Mouse (Mus musculus) right cerebral cortex, postnatal 25 days (tissue): ENCODE data around the gene Serpina11.

Experiments used
- DNase-seq: peaks from one replicate; pipeline ENCODE4 v3.0.0; 2022

The Serpina11 gene

DNA sequence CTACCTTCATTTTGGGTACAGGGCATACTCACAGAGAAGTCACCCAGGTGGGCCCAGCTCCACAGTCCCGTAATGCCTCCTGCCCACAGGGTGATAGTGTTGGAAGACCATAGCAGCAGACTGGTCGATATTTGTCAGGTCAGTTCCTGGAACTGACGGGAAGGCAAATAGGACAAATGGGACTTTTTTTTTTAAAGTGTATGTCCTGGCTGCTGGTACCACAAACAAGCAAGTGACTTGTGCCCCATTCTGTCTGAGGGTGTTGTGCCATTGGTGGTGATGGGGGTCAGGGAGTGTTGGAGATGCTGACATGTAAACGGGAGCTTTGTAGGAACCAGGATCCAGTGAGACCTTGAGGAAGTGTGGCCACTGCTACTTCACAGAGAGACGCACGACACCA is at the start of gene Serpina11:
Gene Serpina11, minus strand, starts transcription at position 101 of the 400 bp plus-strand sequence.
- DNase-seq, result no peak

DNA sequence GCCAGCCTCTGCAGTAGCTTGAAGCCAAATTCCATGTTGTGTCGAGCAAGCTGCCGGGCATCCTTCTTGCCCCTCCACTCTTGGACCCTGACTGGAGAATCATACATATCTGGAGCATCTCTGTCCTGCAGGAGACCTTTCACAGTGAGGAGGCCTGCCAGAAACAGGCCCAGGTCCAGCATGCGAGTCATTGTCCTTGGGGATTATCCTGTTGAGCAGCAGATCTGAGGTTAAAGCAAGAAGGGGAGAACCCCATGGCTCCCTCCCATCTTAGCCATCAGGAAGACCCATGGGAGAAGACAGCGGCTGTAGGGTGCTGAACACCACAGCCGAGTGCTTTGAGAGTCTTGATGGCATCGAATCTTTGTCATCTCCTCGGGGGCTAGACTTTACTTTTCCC is 48.4 kb upstream of the Serpina11 start:
- no peak for DNase-seq

DNA sequence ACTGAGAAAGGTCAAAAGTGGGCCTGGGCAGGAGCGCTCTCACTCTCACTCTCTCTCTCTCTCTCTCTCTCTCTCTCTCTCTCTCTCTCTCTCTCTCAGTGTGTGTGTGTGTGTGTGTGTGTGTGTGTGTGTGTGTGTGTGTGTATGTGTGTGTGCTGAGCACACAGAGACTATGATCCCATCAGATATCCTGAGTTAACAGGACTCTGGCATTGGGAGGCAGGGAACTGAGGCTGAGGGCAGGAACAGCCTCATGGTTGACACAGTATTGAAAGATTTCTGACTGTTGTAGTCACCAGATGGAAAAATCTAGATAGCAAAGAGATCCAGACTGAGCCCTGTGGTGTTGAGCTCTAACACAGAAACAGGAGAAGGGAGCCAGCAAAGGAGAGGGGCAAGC is 44.0 kb upstream of the Serpina11 start:
- DNase-seq, result no peak

DNA sequence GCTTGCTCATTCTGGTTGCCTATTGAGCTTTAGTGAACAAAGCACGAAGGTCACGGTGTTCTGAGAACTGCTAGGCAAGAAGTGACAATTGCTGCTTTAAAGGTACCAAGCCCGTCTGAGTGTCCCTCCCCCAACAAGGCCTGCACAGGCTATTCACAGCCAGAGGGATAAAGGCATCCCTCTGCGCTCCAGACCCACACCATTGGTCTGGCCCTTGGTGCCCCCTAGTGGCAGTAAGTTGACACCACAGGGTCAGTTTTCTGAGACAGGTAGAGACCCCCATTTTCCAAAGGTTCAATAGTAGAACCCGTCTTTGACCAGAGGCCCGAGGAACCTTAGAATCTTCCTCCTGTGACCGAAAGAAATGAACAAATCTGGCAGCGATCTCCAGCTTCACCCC is 40.2 kb upstream of the Serpina11 start:
- no peak for DNase-seq

DNA sequence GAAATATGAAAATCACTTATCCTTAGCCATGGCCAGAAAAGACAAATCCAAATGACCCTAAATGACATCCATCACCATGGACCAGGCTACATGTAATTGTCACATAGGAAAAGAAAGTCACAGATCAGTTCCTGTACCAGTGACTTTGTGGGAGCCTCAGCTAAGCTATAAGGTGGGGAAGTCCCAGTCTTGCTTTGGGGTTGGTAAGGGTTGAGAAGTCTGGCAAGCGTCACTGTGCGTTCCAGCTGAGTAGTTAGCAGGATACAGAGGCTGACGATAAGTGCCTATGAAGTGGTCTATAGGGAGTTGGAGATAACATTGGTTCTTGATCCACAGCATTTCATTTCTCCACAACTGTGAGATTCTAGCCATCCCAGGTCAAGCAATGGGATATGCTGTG is 25.5 kb upstream of the Serpina11 start:
- no peak for DNase-seq

DNA sequence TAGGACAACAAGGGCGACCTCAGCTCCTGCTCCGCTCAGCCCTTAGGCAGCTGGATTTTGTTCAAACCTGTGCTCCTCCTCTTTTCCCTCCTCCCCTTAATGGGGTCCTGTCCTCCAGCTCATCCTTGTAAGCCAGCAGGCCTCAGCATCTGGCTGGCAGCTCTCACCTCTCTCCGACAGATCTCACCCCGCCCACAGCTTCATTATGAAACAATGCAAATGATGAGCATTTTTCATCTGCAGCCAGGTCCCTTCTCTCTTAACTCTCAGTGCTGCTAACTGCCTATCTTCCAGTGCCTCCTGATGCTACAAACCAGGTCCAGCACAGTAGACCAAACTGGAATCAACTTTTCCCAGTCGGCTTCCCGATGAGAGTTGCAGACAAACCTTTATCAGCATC is 23.9 kb upstream of the Serpina11 start, which contains the start of gene Serpina9:
Gene Serpina9, minus strand, starts transcription at position 136 of the 400 bp plus-strand sequence.
- no peak for DNase-seq

DNA sequence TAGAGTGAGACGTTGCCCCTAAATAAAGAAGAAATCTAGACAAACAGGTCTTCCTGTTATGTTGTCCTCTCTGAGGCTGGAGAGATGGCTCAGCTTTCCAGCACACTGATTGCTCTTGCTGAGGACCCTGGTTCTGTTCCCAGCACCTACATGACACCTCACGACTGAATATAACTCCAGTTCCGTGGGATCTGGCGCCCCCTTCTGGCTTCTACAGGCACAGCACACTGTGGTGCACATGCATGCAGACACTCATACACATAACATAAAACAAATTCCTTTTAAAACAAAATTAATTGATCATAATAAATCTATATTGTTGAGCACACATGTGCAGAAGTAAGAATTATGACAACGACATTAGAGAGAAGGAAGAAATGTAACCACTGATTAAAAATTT is 14.9 kb upstream of the Serpina11 start:
- no peak for DNase-seq

DNA sequence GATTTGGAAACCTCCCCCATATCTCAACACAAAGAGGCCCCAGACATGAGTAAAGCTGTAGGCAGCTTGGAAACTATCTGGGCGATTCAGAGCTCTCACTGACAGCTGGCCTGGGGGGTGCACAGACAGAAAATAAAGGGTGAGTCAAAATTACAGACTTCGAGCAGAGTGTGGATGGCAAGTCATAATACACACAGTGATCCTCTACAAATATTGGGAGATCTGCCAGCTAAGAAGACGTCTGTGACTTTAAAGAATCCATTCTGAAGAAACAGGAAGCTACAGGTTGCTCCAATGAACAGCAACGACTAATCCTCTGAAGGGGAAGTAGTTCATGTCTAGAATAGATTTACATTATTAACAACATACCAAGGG is 13.5 kb upstream of the Serpina11 start:
- no peak for DNase-seq

DNA sequence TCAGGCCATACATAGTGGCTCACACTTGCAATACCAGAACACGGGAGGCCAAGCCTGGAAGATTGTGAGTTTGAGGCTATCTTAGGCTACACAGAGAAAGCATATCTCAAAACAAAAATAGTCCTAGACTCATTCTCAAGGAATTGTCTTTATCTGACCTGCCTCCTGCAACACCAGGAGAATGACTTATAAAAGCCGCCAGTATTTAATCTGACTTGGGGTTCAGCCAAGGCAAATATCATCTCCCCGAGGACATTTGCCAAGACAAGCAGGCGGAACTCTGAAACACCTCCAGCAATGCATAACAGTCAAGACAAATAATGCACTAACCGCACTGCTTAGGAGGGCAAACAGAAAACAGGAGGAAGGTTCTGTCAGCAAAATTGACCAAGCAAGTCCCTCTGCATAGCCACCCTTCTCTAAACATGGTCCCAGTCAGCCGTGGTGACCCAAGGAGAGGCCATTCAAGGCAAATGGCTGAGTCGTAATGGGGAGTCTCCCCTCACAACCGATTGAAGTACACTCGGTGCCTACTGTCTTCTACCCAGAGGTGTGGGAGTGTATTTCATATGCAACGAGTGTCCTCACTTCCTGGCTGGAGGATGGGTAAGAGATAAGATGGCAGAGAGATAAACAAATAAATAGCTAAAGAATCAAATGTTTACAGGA is 12.9 kb upstream of the Serpina11 start:
- no peak for DNase-seq

DNA sequence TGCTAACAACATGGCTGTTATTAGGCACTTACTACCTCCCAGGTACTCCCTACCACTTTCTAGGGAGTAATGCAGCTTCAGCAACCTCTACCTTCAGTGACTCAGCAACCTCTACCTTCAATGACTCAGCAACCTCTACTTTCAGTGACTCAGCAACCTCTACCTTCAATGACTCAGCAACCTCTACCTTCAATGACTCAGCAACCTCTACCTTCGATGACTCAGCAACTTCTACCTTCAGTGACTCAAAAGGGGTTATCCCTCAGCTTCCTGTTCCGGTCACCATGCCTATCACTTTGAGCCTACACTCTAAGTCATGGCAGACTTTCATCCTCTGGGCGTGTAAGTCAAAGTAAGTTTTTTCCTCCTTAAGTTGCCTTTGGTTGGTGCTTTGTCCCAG is 10.8 kb upstream of the Serpina11 start:
- DNase-seq, result no peak

DNA sequence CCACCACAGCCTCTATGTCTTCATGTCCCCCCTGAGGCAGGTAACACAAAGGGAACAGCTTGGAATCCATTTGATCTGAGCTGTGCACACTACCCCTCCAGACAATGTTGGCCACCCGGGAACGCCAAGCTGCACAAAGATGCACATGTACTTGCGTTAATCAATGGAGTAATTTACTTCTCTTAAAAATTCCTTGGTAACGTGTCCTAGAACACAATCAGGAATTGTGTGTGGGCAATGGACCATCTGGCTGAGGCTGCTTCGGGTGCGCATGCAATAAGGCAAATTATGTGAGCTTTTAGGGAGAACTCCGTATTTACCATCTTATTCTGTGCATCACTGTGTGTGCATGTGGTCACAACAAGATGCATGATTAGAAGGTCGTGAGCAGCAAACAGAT is 9.9 kb upstream of the Serpina11 start:
- DNase-seq, result no peak

DNA sequence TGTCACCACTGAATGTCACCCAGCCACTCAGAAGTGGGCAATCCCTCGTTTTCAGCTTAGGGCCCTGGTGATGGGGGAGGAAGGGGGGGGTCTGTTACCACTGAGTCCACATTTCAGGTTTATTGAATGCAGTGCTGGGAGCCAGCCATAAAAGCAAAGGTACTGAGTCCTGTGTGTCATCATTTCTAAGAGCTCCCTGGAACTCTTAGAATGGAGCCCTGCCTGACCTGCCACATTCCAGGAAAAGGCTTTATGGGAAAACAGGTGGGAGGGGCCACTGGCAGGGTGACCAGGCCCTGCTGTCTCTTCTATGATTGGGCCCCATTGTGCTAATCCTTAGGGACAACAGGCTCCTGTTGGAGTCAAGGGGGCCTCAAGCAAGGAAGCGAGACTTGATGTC is 6.8 kb upstream of the Serpina11 start:
- DNase-seq, result no peak

DNA sequence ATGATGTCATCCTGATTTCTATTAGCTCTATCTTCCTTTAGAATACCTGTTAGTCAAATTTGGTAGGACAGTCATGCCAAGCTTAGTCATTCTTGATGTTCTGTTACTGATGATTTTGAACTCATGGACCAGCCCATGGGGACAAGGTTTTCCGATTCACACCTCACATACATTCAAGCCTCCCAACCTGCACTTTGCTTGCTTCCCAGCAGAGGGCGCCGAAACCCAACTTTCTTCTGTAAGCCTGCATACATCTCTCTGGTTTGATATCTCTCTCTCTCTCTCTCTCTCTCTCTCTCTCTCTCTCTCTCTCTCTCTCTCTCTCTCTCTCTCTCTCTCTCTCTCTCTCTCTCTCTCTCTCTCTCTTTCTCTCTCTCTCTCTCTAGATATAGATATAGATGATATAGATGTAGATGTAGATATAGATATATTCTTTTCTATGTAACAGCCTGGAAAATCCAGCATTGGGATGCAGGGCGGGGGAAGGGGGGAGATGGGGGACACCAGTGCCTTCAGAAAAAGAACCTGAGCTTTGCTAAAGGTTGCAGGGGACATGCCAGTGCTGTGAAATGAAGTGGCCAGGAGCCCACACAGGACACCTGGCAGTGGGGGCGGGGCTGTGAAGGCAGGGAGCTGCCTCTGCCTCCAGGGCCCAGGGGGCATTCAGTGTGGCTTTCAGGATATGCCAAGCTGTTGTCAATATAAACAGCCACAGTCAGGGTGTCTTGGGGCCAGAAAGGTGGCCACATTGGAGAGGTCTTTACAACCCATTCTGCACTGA is 5.7 kb upstream of the Serpina11 start:
- peak; percentile 71 for DNase-seq

DNA sequence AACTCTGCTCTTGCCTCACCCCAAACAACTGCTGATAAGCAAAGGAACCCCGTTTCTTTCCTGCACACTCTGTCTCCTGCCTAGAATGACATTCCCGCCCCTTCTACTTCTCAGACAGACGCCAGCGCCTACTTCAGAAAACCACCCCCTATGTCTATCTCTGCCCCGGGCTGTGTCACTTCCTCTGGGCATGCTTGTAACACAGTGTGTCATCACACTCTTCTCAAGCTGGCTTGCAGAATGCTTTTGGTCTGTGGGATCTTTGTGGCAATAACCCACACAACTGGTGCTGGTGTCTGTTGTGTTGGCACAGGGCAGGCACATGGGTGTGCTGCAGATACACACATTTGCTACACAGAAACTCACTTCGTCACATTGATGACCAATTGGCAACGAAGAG is 3.2 kb upstream of the Serpina11 start:
- no peak for DNase-seq

DNA sequence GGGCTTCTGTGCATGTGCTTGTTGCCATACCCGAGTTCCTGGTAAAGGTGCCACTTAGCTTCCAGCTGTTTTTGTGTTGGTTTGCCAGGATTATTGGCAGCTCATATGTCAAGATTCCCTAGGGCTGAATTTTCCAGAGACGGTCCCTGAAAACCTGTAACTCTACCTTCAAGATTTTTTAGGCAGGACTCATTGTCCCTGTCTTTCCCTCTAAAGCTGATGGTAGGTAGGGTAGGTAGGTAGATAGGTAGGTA is 316 bp downstream of the Serpina11 start:
- no peak for DNase-seq

DNA sequence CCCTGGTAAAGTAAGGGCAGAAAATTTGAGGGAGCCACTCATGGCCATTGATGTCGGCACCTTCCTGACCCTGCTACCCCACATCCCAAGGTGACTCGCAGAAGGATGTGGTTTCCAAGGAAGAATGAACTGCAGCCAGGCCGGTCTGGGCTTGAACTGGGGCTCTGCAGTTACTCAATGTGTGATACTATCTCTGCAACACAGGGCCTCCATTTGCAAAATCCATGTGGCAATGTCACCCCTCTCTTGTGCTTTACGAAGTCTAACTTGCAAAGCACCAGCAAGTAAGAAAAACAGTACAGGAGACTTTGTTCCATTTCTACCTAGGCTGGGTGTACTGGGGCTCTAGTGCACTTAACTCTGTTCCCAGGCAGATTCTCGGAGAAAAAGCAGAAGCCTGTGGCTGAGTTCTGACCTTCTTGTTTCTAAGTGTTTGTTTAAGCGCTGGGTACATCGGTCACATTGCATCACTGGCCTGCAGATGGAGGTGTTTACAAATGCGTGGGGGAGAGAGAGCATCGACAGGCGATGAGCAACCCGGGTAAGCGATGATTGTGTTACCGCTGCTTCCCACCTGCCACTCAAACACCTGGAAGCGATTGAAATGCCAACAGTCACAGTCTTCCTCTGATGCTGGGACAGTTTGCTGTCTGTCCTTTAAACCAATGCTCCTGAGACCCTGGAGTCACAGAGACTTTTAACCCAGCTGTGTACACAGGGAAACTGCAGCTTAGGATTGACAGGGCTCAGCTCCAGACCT is 823 bp downstream of the Serpina11 start:
- no peak for DNase-seq

DNA sequence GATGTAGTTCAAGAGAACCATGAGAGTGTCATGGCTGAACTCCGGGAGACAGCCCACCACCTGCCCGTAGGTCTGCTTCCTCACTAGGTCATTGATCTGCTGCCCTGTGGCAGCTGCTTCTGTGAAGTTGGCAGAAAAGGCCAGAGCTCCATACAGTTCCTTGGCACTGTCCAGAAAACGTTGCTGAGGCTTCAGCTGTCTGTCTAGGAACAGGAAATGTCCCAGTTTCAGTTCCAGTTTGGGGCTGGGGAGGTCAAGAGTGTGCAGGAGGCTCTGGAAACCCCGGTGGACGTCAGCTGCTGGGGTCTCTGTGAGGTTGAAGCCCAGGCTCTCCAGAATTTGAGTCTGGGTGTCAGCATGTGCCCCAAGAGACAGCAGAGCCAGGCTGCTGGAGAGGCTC is 3.9 kb downstream of the Serpina11 start:
- DNase-seq, result no peak

DNA sequence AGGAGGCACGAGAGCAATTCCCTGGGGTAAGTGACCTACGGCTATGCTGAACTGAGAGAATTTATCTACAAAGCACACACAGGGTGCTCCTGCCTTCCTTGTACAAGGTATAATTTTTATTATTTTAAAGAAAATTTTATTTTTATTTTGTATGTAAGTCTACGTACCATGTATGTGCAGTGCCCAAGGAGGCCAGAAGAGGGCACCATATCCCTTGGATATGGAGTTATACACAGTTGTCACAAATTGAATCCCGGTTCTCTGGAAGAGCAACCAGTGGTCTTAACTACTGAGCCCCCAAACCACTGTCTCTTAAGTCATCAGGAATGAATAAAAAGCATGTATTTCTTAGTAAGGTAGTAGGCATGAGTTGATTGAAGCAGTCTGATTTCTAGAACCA is 4.8 kb downstream of the Serpina11 start:
- DNase-seq, result no peak

DNA sequence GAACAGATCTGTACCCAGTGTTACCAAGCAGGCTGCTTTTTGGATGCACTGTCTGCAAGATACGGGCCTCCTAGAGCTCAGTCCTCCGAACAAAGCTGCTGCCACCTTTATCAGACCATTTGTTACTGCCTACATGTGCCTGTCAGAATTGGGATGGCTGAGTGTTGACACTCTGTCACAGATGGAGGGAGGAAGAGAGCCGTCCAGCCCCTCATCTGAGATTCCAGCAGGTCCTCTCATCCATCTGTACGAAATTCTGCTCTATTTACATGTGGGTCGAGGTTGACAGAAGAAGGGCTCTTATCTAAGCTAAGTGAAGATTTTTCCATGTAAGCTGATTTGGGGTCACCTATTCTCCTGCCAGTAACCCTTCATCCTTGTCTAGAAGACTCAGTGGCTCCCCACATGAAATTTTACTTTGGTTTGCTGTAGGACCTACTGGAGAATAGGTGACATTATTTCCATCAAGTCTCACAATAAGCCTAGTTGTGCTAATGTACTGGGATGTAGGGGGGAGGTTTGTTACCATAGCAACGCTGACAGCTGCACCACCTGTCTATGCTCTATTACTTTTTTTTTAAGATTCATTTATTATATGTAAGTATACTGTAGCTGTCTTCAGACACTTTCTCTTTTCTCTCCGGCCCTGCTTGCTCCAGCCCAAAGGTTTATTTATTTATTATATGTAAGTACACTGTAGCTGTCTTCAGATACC is 8.0 kb downstream of the Serpina11 start:
- no peak for DNase-seq

DNA sequence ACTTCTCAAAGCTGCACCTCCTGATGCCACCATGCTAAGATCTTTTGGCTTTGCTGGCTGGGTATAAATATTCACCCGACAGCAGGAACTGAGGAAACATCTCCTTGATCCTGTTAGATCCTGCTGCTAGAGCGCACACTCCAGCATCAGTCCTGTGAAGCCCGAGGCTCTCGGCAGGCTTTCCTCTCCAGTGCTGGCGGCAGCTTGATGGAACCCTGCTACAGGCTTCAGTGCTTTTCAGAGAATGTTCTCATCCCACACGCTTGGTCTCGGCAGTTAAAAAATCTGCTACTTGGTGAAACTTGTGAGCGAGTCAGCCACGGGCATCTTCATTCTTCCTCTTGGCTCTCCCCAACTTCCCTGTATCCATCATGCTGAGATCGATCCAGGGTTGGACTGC is 11.5 kb downstream of the Serpina11 start:
- no peak for DNase-seq

DNA sequence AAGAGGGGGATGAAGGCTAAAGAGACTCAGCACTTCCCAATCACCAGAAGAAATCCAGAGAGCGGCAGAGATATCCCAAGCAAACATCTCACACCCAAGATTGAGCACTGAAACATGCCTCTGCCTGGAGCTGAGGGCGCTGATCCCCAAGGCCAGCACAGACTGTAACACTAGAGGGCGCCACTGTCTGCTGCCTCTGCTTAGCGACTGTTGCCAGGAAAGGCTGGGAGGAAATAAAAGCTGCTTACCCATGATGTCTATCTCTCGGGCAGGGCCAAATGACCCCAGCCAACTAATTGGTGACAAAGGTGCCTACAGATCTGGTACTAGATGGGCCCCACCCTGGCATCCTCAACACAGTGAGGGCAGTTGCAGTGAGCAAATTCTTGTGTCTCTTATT is 11.9 kb downstream of the Serpina11 start:
- DNase-seq, result no peak

DNA sequence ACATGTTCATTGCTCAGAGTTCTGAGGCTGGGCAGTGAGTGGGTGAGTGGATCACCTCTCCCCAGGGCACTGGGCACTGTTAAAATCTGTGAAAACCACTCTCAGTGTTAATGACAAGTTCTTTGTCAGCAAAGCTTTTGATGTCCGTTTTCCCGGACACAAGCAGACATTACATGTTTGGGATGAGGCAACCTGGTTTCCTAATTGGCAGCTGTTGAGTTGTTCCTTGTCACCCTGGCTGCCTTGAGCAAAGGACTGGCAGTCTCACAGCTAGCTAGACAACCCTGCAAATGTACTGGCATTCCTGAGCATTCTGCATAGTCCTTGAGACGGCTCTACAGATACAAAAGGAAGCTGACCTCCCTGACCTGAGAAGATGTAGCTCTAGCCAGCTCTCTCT is 12.7 kb downstream of the Serpina11 start:
- DNase-seq, result no peak

DNA sequence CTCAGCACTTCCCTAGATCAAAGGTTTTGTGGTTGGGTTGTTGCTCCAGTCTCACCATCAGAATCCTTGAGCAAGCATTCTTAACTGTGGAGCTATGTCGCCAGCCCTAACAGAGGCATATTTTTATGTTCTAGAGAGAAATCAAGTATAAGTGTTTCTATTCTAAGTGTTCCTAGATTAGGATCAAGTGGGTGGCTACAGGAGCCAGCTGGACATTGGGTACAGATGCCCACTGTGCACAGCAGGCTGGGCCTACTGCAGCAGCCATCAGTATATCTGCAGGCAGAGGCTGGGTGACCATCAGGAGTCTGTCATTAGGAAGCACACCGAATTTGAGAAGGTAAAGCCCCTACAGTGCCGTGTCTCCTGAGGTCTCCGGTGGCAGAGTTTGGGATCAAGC is 18.7 kb downstream of the Serpina11 start:
- DNase-seq, result no peak
